Comparison of ENCODE assay signal across 8 mouse cellular contexts in genomic region chr11:4308514-4309450, GRCm38 (mm10). TPM values are rescaled to one million over a fixed set of nuclear protein-coding genes. Genes with fewer than 3 reads are reported as not detected.
DNase-seq lines count a peak whose midpoint lies in the region; ATAC-seq lines count a peak whose summit lies in the region.

No protein-coding gene starts in this region.

- WGBS in embryonic facial prominence, embryonic 13.5 days, result 12% methylated on average over 25 of the region's 25 CpGs
- WGBS in intestine, embryonic 14.5 days, result 35% methylated on average over 25 of the region's 25 CpGs
- 49% methylated on average over 25 of the region's 25 CpGs for WGBS in neural tube, embryonic 12.5 days

- H3K9ac ChIP-seq in embryonic facial prominence, embryonic 13.5 days, result no peak overlapping the region
- no peak overlapping the region for H3K9ac ChIP-seq in intestine, embryonic 14.5 days (ENCODE audit: low read length)
- H3K9ac ChIP-seq in neural tube, embryonic 12.5 days, result 0 out of 2 replicates have a peak overlapping the region, but pooled peaks have one; percentile 9

- H3K27me3 ChIP-seq in embryonic facial prominence, embryonic 13.5 days, result peaks cover 2% of the 10 kb centered on the region; the same call in 1 of the 2 replicates
- H3K27me3 ChIP-seq in intestine, embryonic 14.5 days (replicated peaks; ENCODE audit: control insufficient read depth, insufficient read depth, low read length), result no peaks in the 10 kb centered on the region
- no peaks in the 10 kb centered on the region for H3K27me3 ChIP-seq in neural tube, embryonic 12.5 days (replicated peaks)

- peak; percentile 18 for DNase-seq in cerebellum, adult 11 months
- DNase-seq in 3T3-L1 (ENCODE audit: low read depth, low spot score), result peak; percentile 97
- DNase-seq in intestine, embryonic 14.5 days (ENCODE audit: low spot score), result peak; percentile 61
- DNase-seq in ovary, adult 18-20 months (ENCODE audit: low spot score), result no peak
- no peak for DNase-seq in right cerebral cortex, postnatal 25 days

- no peak for ATAC-seq in cerebellum, adult (ENCODE audit: insufficient number of reproducible peaks, low FRiP score, low TSS enrichment)
- peak; percentile 77 for ATAC-seq in embryonic facial prominence, embryonic 13.5 days (ENCODE audit: insufficient number of reproducible peaks, insufficient read depth, low FRiP score, low TSS enrichment, low read depth)
- ATAC-seq in intestine, embryonic 14.5 days (replicated peaks; ENCODE audit: low FRiP score, low TSS enrichment, low read depth), result no peak
- ATAC-seq in neural tube, embryonic 12.5 days (ENCODE audit: low FRiP score, low read depth), result no peak

- H3K9me3 ChIP-seq in embryonic facial prominence, embryonic 13.5 days, result no peaks in the 10 kb centered on the region
- H3K9me3 ChIP-seq in intestine, embryonic 14.5 days (ENCODE audit: control insufficient read depth, low read length), result no peaks in the 10 kb centered on the region
- H3K9me3 ChIP-seq in neural tube, embryonic 12.5 days, result no peaks in the 10 kb centered on the region

- peak overlapping the region; percentile 88 for H3K27ac ChIP-seq in embryonic facial prominence, embryonic 13.5 days
- 0 out of 2 replicates have a peak overlapping the region, but pooled peaks have one; percentile 6 for H3K27ac ChIP-seq in intestine, embryonic 14.5 days (ENCODE audit: low read depth)
- H3K27ac ChIP-seq in neural tube, embryonic 12.5 days, result no peak overlapping the region

- H3K36me3 ChIP-seq in embryonic facial prominence, embryonic 13.5 days, result no peaks in the 10 kb centered on the region
- no peaks in the 10 kb centered on the region for H3K36me3 ChIP-seq in intestine, embryonic 14.5 days (ENCODE audit: control insufficient read depth, insufficient read depth, low read length)
- no peaks in the 10 kb centered on the region for H3K36me3 ChIP-seq in neural tube, embryonic 12.5 days

- peak overlapping the region; percentile 20 for H3K4me3 ChIP-seq in embryonic facial prominence, embryonic 13.5 days
- H3K4me3 ChIP-seq in intestine, embryonic 14.5 days (ENCODE audit: low read depth, low read length), result no peak overlapping the region
- H3K4me3 ChIP-seq in neural tube, embryonic 12.5 days, result no peak overlapping the region

- H3K4me2 ChIP-seq in embryonic facial prominence, embryonic 13.5 days, result peak overlapping the region; percentile 53
- peak overlapping the region; percentile 12 for H3K4me2 ChIP-seq in intestine, embryonic 14.5 days (ENCODE audit: low read length)
- peak overlapping the region; percentile 40 for H3K4me2 ChIP-seq in neural tube, embryonic 12.5 days (replicated peaks)

- peaks cover 40% of the 10 kb centered on the region for H3K4me1 ChIP-seq in embryonic facial prominence, embryonic 13.5 days
- peaks cover 13% of the 10 kb centered on the region for H3K4me1 ChIP-seq in intestine, embryonic 14.5 days (replicated peaks; ENCODE audit: control insufficient read depth, insufficient read depth, low read length)
- no peaks in the 10 kb centered on the region for H3K4me1 ChIP-seq in neural tube, embryonic 12.5 days

RNA-seq across cellular contexts. Expression of gene Lif, which starts 51.4 kb away (rescaled TPM):
- polyA plus RNA-seq in embryonic facial prominence, embryonic 13.5 days (2015; fragmentation: Nextera tagmentation; extraction: Ambion mirVana), result 0.15 and 0.18 TPM in 2 replicates
- polyA plus RNA-seq in intestine, embryonic 14.5 days (2014; fragmentation: Nextera tagmentation; extraction: Ambion mirVana), result 0.05 and 0.11 TPM in 2 replicates
- polyA plus RNA-seq in neural tube, embryonic 12.5 days (2016; fragmentation: Nextera tagmentation; extraction: Ambion mirVana), result not detected in 2 replicates

Comparison
In these comparisons a context has a peak if more than half of its experiments do, and no peak if none do; other contexts are left out.
1. DNase-seq: peak in cerebellum, adult 11 months (single experiment), 3T3-L1 (single experiment) and intestine, embryonic 14.5 days (single experiment); none in ovary, adult 18-20 months (single experiment) and right cerebral cortex, postnatal 25 days (single experiment).
2. Peak in every context shown above with its lines, with median percentiles within 50 percentile points of each other: H3K4me2 ChIP-seq.